Mouse (Mus musculus) stomach, postnatal 0 days (tissue): Measurements from ENCODE around the gene Ihh.

ENCODE experiments used
- CTCF ChIP-seq: IDR thresholded peaks from 2 replicates; pipeline ENCODE4 v1.5.1; 2016; ENCODE audit warnings: antibody characterized with exemption, low read depth, mild to moderate bottlenecking, moderate library complexity
- EP300 ChIP-seq: optimal IDR thresholded peaks from 2 replicates; pipeline ENCODE3; 2016; ENCODE audit warnings: antibody characterized with exemption

DNA sequence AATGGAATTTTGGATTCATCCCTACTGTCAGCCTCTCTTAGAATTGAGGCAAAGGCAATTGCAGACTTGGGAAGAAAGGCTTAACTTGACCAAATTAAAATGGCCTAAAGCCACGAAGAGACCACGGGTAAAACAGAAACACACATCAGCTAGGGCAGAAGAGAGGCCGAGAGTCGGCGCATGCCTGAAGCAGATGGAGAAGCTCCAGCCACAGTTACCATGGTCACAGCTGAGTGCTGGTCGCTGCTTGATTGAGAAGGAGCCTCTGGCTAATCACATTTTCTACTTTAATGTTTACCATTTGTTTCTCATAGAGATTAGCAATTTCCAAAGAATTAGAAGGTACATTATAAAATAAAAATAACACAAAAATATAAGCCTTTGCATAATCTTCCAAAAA, 49.7 kb upstream of the Ihh start:
- no peak for TF ChIP-seq CTCF
- TF ChIP-seq EP300: no peak
